Mouse (Mus musculus): ENCODE data around the gene Cd164l2. TPM values are rescaled to one million over a fixed set of nuclear protein-coding genes. Genes with fewer than 3 reads are reported as not detected.

Gene Cd164l2
- 5.0 and 7.4 TPM in 2 replicates for polyA plus RNA-seq (2014; fragmentation: Nextera tagmentation; extraction: Ambion mirVana)

DNA sequence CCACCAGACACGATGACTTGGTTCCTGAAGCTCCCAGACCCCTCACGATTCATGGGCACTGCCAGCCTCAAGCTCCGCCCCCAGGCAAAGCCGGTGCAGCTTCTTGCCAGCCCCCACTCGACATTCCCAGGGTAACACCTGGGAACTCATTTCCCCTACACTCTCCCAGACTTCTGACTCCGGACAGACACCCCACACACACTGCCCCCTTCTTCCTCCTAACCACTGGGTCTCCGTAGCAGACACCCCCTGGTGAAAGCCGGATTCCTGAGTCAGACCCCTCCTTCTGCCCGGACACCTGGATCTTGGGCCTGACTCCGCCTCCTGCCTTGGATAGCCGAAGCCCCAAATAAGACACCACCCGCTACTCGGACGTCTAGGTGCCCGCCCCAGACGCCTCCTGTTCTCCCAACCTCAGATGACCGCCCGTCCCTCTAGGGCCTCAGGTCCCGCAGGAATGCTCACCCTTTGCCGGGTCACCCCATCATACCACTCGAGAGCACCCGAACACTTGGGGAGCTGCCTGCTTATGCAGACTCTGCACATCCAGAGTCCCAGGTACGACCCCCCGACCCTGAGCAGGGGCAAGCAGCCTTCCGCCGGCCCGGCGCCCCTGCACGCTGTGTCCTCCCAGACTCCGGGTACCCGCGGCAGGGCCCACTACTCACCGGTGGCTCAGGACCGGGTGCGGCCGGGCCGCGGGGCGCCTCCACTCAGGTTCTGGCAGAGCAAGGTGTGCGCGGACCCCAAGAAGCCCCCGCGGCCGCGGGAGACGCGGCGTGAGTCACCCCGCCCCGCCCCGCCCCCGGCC is at the start of gene Cd164l2, which contains the start of gene Gpr3:
Cd164l2 (plus strand) TSS at position 381 of the 811 bp plus-strand sequence.
Gpr3 (minus strand) TSS at position 786 of the 811 bp plus-strand sequence.
- peak; percentile 42; the same call in 1 of the 2 replicates for ATAC-seq (ENCODE audit: insufficient read depth)
- TF ChIP-seq CTCF (IDR thresholded peaks at IDR 0.05; ENCODE audit: low read depth), result no peak
- peaks cover 11% of the 10 kb centered on the region for H3K4me1 ChIP-seq (ENCODE audit: insufficient read depth)
- no peak for DNase-seq
- peak within 1 kb of the TSS; percentile 55 for H3K9ac ChIP-seq
- H3K9me3 ChIP-seq (ENCODE audit: low read depth, low read length), result no peaks in the 10 kb centered on the region
- H3K4me3 ChIP-seq (ENCODE audit: low read depth, low read length), result peak within 1 kb of the TSS; percentile 65
- peaks cover 28% of the 10 kb centered on the region; the same call in 1 of the 2 replicates for H3K27me3 ChIP-seq (ENCODE audit: insufficient read depth, low read length)
- H3K27ac ChIP-seq (ENCODE audit: low read depth), result no peak within 1 kb of the TSS
- 2% methylated on average over 52 of the region's 52 CpGs for WGBS
- H3K36me3 ChIP-seq (ENCODE audit: insufficient read depth), result no peaks in the 10 kb centered on the region
- peak within 1 kb of the TSS; percentile 100 for H3K4me2 ChIP-seq

GRCm38 (mm10) chr4:133162196-133162595 is 49.7 kb upstream of the Cd164l2 start:
- H3K9ac ChIP-seq, result no peak overlapping the region
- H3K4me1 ChIP-seq (ENCODE audit: insufficient read depth), result no peaks in the 10 kb centered on the region
- ATAC-seq (ENCODE audit: insufficient read depth) (no peak), DNase-seq (no peak)
- no peak overlapping the region for H3K4me3 ChIP-seq (ENCODE audit: low read depth, low read length)
- no peak overlapping the region for H3K4me2 ChIP-seq
- no peak for TF ChIP-seq CTCF (IDR thresholded peaks at IDR 0.05; ENCODE audit: low read depth)
- 56% methylated on average over 6 of the region's 6 CpGs for WGBS
- no peak overlapping the region for H3K27ac ChIP-seq (ENCODE audit: low read depth)
- H3K27me3 ChIP-seq (ENCODE audit: insufficient read depth, low read length), result no peaks in the 10 kb centered on the region
- no peaks in the 10 kb centered on the region for H3K9me3 ChIP-seq (ENCODE audit: low read depth, low read length)
- H3K36me3 ChIP-seq (ENCODE audit: insufficient read depth), result peaks cover 24% of the 10 kb centered on the region

GRCm38 (mm10) chr4:133166773-133167172 is 45.2 kb upstream of the Cd164l2 start:
- Histone ChIP-seq H3K4me3 (ENCODE audit: low read depth, low read length) (no peak overlapping the region), H3K36me3 (ENCODE audit: insufficient read depth) (peaks cover 21% of the 10 kb centered on the region), H3K27ac (ENCODE audit: low read depth) (no peak overlapping the region), H3K9me3 (ENCODE audit: low read depth, low read length) (no peaks in the 10 kb centered on the region), H3K27me3 (ENCODE audit: insufficient read depth, low read length) (no peaks in the 10 kb centered on the region), H3K4me1 (ENCODE audit: insufficient read depth) (peaks cover 14% of the 10 kb centered on the region; the same call in 1 of the 2 replicates), H3K9ac (no peak overlapping the region), H3K4me2 (no peak overlapping the region)
- 69% methylated on average over 9 of the region's 9 CpGs for WGBS
- DNase-seq (no peak), ATAC-seq (ENCODE audit: insufficient read depth) (no peak)
- no peak for TF ChIP-seq CTCF (IDR thresholded peaks at IDR 0.05; ENCODE audit: low read depth)

- Histone ChIP-seq H3K4me3 (ENCODE audit: low read depth, low read length) (no peak overlapping the region), H3K4me1 (ENCODE audit: insufficient read depth) (peaks cover 16% of the 10 kb centered on the region; the same call in 1 of the 2 replicates), H3K9me3 (ENCODE audit: low read depth, low read length) (no peaks in the 10 kb centered on the region), H3K27ac (ENCODE audit: low read depth) (peak overlapping the region; percentile 63), H3K9ac (no peak overlapping the region), H3K4me2 (no peak overlapping the region), H3K27me3 (ENCODE audit: insufficient read depth, low read length) (no peaks in the 10 kb centered on the region), H3K36me3 (ENCODE audit: insufficient read depth) (peaks cover 14% of the 10 kb centered on the region)
- no peak for TF ChIP-seq CTCF (IDR thresholded peaks at IDR 0.05; ENCODE audit: low read depth)
- ATAC-seq (ENCODE audit: insufficient read depth) (no peak), DNase-seq (peak; percentile 40)
- WGBS, result 70% methylated on average over 10 of the region's 10 CpGs
These were observed 42.5 kb upstream of the Cd164l2 start for GRCm38 (mm10) chr4:133169237-133170055.

DNA sequence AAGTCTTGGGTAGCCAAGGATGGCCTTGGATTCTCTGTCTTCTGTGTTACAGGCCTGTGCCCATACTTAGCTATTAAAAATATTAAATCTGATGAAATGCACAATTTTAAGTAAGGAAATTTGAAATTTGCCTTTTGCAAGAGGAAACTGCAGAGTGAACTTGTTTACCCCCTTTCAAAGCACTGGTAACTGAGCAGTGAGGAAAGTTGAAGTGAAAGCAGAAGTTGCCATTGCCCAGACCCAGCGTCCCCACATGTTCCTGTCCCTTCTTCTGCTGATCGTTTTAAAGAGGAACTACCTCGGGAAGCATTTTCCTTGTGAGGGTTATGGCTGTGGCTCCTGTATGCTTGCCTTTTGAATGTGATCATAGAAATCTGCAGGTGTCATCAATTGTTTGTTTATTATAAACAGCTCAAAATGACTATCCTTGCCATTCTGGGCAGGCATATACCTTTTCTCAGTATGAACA is 41.8 kb upstream of the Cd164l2 start:
- H3K4me2 ChIP-seq, result no peak overlapping the region
- WGBS, result 67% methylated on average over 3 of the region's 3 CpGs
- DNase-seq (no peak), ATAC-seq (ENCODE audit: insufficient read depth) (no peak)
- peak overlapping the region; percentile 18 for H3K27ac ChIP-seq (ENCODE audit: low read depth)
- peaks cover 17% of the 10 kb centered on the region for H3K4me1 ChIP-seq (ENCODE audit: insufficient read depth)
- H3K9me3 ChIP-seq (ENCODE audit: low read depth, low read length), result no peaks in the 10 kb centered on the region
- H3K4me3 ChIP-seq (ENCODE audit: low read depth, low read length), result no peak overlapping the region
- TF ChIP-seq CTCF (IDR thresholded peaks at IDR 0.05; ENCODE audit: low read depth), result no peak
- no peaks in the 10 kb centered on the region for H3K27me3 ChIP-seq (ENCODE audit: insufficient read depth, low read length)
- H3K9ac ChIP-seq, result no peak overlapping the region
- peaks cover 9% of the 10 kb centered on the region; the same call in 1 of the 2 replicates for H3K36me3 ChIP-seq (ENCODE audit: insufficient read depth)

- Histone ChIP-seq H3K36me3 (ENCODE audit: insufficient read depth) (peaks cover 5% of the 10 kb centered on the region; the same call in 1 of the 2 replicates), H3K27me3 (ENCODE audit: insufficient read depth, low read length) (no peaks in the 10 kb centered on the region), H3K4me1 (ENCODE audit: insufficient read depth) (peaks cover 20% of the 10 kb centered on the region), H3K27ac (ENCODE audit: low read depth) (0 out of 2 replicates have a peak overlapping the region, but pooled peaks have one; percentile 18), H3K4me2 (no peak overlapping the region), H3K9ac (no peak overlapping the region), H3K4me3 (ENCODE audit: low read depth, low read length) (no peak overlapping the region), H3K9me3 (ENCODE audit: low read depth, low read length) (no peaks in the 10 kb centered on the region)
- DNase-seq (peak; percentile 66), ATAC-seq (ENCODE audit: insufficient read depth) (no peak)
- TF ChIP-seq CTCF (IDR thresholded peaks at IDR 0.05; ENCODE audit: low read depth), result no peak
These were observed 41.3 kb upstream of the Cd164l2 start for GRCm38 (mm10) chr4:133170616-133171015.
